Mouse (Mus musculus): Measurements from ENCODE around the gene Rsrc1.

GRCm38 (mm10) chr3:66996820-66997219, 15.6 kb downstream of the Rsrc1 start:
- TF ChIP-seq CHD2 (IDR thresholded peaks at IDR 0.05; ENCODE audit: low read depth, low read length) (no peak), HCFC1 (IDR thresholded peaks at IDR 0.05; ENCODE audit: borderline replicate concordance, insufficient read depth, low read length) (no peak), ZNF384 (IDR thresholded peaks at IDR 0.05; ENCODE audit: low read depth, low read length) (no peak)

Measured in ES-E14 (cell line).